Mouse (Mus musculus) skeletal muscle tissue, adult 2 months (tissue): ENCODE data around the gene Gab3.
"Not testable (repeated sequence)": the region's sequence is repeated elsewhere in the genome, so short reads cannot be mapped to it uniquely, and the experiment has no call there.

ENCODE experiments used
- DNase-seq: peaks from one replicate; pipeline ENCODE4 v3.0.0-alpha.2; 2012; ENCODE audit warnings: low read depth, low spot score

Gab3 gene

GRCm38 (mm10) chrX:75035162-75035561 is 50.1 kb downstream of the Gab3 start:
- DNase-seq, result no peak

GRCm38 (mm10) chrX:75034054-75034453 is 51.2 kb downstream of the Gab3 start:
- DNase-seq, result not testable (repeated sequence)

GRCm38 (mm10) chrX:74983734-74984133 is 101.5 kb downstream of the Gab3 start:
- no peak for DNase-seq

GRCm38 (mm10) chrX:74962899-74963298 is 122.4 kb downstream of the Gab3 start:
- DNase-seq, result not testable (repeated sequence)

GRCm38 (mm10) chrX:74959161-74959560 is 126.1 kb downstream of the Gab3 start:
- not testable (repeated sequence) for DNase-seq
